Mouse (Mus musculus) urinary bladder, postnatal 14 days (tissue): Measurements from ENCODE around the gene Kbtbd6.
A peak's percentile ranks its signal among the peaks of the same experiment; 100 is the strongest.
"Not testable (repeated sequence)": the region's sequence is repeated elsewhere in the genome, so short reads cannot be mapped to it uniquely, and the experiment has no call there.

Experiments
- DNase-seq: peaks from one replicate; pipeline ENCODE4 v3.0.0; 2021; ENCODE audit warnings: low spot score

Kbtbd6 gene

GRCm38 (mm10) chr14:79451681-79452590, at the start of gene Kbtbd6:
Gene Kbtbd6, plus strand, starts transcription at chr14:79451835.
- DNase-seq: peak; percentile 76

GRCm38 (mm10) chr14:79407641-79408040, 44.0 kb upstream of the Kbtbd6 start:
- no peak for DNase-seq

- DNase-seq: no peak
These were observed 42.3 kb upstream of the Kbtbd6 start for GRCm38 (mm10) chr14:79409278-79409830.

GRCm38 (mm10) chr14:79410662-79411061, 41.0 kb upstream of the Kbtbd6 start:
- DNase-seq: no peak

- DNase-seq: no peak
These were observed 38.5 kb upstream of the Kbtbd6 start for GRCm38 (mm10) chr14:79413121-79413520.

- DNase-seq: no peak
These were observed 31.5 kb upstream of the Kbtbd6 start for GRCm38 (mm10) chr14:79420083-79420685.

GRCm38 (mm10) chr14:79425979-79426729, 25.5 kb upstream of the Kbtbd6 start, which contains the start of gene Kbtbd7:
Gene Kbtbd7, plus strand, starts transcription at chr14:79426511.
- peak; percentile 95 for DNase-seq

GRCm38 (mm10) chr14:79426730-79427365, 24.8 kb upstream of the Kbtbd6 start:
- DNase-seq: not testable (repeated sequence)

- DNase-seq: no peak
These were observed 17.6 kb upstream of the Kbtbd6 start for GRCm38 (mm10) chr14:79434068-79434467.

GRCm38 (mm10) chr14:79440655-79441054, 11.0 kb upstream of the Kbtbd6 start:
- DNase-seq: no peak

- DNase-seq: no peak
These were observed 10.2 kb upstream of the Kbtbd6 start for GRCm38 (mm10) chr14:79441441-79441840.

- no peak for DNase-seq
These were observed 7.0 kb upstream of the Kbtbd6 start for GRCm38 (mm10) chr14:79444601-79445000.

- DNase-seq: no peak
These were observed 6.5 kb upstream of the Kbtbd6 start for GRCm38 (mm10) chr14:79445055-79445620.

- DNase-seq: not testable (repeated sequence)
These were observed 928 bp downstream of the Kbtbd6 start for GRCm38 (mm10) chr14:79452591-79452934.

- DNase-seq: no peak
These were observed 8.8 kb downstream of the Kbtbd6 start for GRCm38 (mm10) chr14:79460401-79460800.

- no peak for DNase-seq
These were observed 9.4 kb downstream of the Kbtbd6 start for GRCm38 (mm10) chr14:79460988-79461387.

- no peak for DNase-seq
These were observed 14.0 kb downstream of the Kbtbd6 start for GRCm38 (mm10) chr14:79465623-79466022.

- DNase-seq: peak; percentile 70
These were observed 16.0 kb downstream of the Kbtbd6 start for GRCm38 (mm10) chr14:79467621-79468020.

- no peak for DNase-seq
These were observed 21.7 kb downstream of the Kbtbd6 start for GRCm38 (mm10) chr14:79473384-79473783.

- peak; percentile 96 for DNase-seq
These were observed 29.1 kb downstream of the Kbtbd6 start, which contains the start of gene Elf1 for GRCm38 (mm10) chr14:79480624-79481338. Gene Elf1, plus strand, starts transcription at chr14:79481194.
